Mouse (Mus musculus): Measurements from ENCODE around the gene Rnf222. TPM values are rescaled to one million over a fixed set of nuclear protein-coding genes. Genes with fewer than 3 reads are reported as not detected.
"Not testable (repeated sequence)": the region's sequence is repeated elsewhere in the genome, so short reads cannot be mapped to it uniquely, and the experiment has no call there.

The Rnf222 gene
- total RNA-seq, 2 experiments from 2014 or later = not detected

DNA sequence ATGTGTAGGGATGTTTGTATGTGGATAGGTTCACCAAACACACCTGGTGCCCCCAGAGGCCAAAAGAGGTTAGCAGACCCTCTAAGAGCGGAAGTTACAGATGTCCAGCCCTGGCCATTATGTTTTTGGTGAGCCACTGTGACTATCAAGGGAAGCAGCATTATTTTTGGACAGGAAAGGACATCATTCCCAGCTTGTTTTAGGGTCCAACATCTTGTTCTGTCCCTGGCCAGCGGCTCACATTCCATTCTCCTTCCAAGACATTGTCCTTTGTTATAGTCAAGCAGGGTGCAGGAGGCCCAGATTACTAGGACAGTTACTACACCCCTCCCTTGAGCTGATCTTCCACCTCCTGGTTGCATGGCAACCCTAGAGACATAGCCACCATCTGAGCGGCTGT, 18.9 kb downstream of the Rnf222 start:
- ATAC-seq (ENCODE audit: poor library complexity, severe bottlenecking) = no peak

DNA sequence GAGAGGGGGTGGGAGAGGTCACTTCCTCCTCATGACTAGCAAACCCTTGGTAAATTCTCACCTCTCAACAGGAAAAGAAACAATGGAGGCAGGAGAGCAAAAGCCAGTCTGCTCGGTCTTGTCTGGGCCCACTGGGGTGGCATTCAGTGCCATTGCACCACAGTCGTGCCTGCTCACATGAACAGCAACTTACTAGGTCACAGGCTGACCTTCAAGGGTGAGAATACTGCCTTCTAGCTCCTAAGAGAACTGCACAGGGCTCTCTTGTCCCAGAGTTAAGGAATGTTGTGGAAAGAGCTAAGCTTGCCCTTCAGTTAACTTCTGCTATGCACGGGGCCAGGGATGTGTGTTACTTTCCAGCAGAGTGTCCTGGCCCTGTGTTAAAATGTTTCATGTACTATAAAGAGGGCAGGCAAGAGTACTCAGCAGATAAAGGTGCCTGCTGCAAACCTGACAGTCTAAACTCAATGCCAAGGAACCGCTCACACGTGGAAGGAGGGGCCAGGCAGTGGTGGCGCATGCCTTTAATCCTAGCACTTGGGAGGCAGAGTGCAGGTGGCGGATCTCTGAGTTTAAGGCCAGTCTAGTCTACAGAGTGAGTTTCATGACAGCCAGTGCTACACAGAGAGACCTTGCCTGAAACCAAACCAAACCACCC, 20.6 kb downstream of the Rnf222 start:
- ATAC-seq (ENCODE audit: poor library complexity, severe bottlenecking) = no peak

DNA sequence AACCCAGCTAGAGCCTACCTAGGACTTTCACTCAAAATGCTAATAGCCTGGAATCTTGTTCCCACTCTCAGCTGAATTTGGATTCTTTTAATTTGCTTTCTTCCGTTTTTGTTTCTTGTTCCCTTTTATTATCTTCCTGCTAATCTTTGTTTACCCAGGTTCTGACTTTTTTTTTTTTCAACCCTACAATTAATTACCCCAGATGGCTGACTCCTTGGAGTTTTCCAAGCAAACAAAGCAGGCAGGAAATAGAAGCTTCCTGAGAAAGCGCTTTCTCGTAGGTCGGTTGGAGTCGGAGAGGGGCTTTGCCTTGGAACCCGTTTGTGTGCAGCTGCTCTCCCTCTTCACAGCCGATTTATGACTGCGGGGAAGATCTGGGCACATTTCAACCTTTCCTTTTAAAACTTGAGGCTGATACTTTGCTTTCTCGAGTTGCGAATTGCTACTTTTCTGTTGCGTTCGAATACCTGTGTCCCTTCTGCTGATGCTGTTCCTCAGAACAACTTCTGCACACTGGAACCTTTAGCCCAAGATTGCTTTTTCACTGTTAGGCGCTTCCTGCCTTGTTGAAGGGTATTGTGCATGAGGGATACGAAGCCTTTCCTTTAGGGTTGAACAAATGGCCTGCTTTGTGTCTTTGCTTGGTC, 23.3 kb downstream of the Rnf222 start:
- no peak for ATAC-seq (ENCODE audit: poor library complexity, severe bottlenecking)

- ATAC-seq (ENCODE audit: poor library complexity, severe bottlenecking) = no peak
Observed at GRCm38 (mm10) chr11:68914566-68914965, 26.2 kb downstream of the Rnf222 start.

DNA sequence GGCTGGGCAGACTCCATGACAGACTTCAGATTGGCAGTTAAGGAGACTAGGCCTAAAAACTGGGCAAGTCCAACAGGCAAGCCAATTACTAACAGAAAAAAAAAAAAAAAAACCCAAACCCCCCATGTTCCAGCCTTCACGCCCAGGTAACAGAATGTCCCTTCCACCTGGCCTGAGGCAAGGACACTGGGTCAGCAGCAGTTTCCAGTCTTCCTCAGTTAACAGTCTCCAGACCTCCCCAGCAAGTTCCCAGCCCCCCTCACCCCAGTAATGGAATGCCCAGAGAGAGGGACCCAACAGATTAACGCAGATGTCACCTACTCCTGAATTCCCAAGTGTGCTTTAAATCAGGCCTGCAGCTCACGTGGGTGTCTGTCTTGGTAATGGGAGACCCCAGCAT, 34.8 kb downstream of the Rnf222 start:
- ATAC-seq (ENCODE audit: poor library complexity, severe bottlenecking) = no peak

- no peak for ATAC-seq (ENCODE audit: poor library complexity, severe bottlenecking)
Observed at GRCm38 (mm10) chr11:68924749-68925148, 36.4 kb downstream of the Rnf222 start.

- ATAC-seq (ENCODE audit: poor library complexity, severe bottlenecking) = no peak
Observed at GRCm38 (mm10) chr11:68926981-68927380, 38.6 kb downstream of the Rnf222 start, which contains the start of gene Odf4. Gene Odf4, minus strand, starts transcription at chr11:68927081.

DNA sequence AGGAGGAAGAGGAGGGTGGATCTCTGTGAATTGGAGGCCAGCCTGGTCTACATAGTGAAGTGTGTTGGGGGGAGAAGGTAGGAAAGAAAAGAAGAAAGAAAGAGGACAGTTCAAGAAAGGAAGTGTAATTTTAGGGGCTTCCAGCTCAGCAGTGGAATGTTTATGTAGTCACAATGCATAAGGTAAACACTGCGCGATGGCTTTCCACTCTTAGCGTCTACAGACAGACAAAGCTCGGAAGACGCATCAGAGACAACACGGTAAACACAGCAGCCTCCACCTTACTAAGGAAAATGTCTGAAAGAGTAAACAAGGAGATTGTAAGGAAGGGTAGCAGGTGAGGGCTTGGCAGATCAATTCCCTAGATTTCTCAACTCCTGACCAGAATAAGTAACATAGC, 41.6 kb downstream of the Rnf222 start:
- no peak for ATAC-seq (ENCODE audit: poor library complexity, severe bottlenecking)

GRCm38 (mm10) chr11:68933885-68934507, 45.6 kb downstream of the Rnf222 start:
- no peak for ATAC-seq (ENCODE audit: poor library complexity, severe bottlenecking)

DNA sequence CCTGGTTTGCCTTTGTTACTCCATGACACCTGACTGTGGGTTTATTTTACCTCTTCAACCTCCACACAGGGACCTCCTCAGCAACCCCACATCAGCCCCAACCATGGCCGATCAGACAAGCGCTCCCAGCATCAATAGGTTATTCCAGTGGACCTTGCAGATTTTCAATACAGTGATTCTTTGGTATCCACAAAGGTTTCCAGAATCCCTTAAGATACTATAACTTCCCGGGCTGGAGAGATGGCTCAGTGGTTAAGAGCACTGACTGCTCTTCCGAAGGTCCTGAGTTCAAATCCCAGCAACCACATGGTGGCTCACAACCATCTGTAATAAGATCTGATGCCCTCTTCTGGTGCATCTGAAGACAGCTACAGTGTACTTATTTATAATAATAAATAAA, 48.6 kb downstream of the Rnf222 start:
- not testable (repeated sequence) for ATAC-seq (ENCODE audit: poor library complexity, severe bottlenecking)

GRCm38 (mm10) chr11:68939451-68940304, 51.3 kb downstream of the Rnf222 start:
- ATAC-seq (ENCODE audit: poor library complexity, severe bottlenecking) = peak; percentile 99

GRCm38 (mm10) chr11:68940516-68940915, 52.2 kb downstream of the Rnf222 start:
- no peak for ATAC-seq (ENCODE audit: poor library complexity, severe bottlenecking)

DNA sequence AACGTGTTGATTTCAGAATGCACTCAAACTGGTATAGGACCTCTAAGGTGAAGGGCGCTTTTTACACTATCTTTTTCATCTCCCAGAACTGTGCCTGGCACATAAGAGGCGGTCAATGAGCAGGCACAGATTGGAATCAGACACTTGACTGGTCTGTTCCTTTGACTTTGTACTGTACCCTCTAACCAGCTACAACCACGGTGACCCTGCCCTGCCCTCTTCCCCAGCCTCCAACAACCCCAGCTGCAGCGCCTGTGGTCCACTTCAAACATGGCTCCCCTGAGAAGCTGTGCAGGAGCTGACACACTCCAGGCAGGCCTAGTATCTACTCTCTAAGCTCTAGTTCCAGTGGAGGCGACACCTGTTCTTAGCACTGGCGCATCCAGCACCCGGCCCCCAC, 54.4 kb downstream of the Rnf222 start:
- ATAC-seq (ENCODE audit: poor library complexity, severe bottlenecking) = no peak

- no peak for ATAC-seq (ENCODE audit: poor library complexity, severe bottlenecking)
Observed at GRCm38 (mm10) chr11:68945245-68945644, 56.9 kb downstream of the Rnf222 start.

Other genes with a start within 250 kb of the Rnf222 start
- gene Myh10, start 197.0 kb upstream of the Rnf222 start, total RNA-seq (2015) = 1.6 and 1.9 TPM in 2 replicates
- 0.59 and 1.5 TPM in 2 replicates for gene Myh10, start 197.0 kb upstream of the Rnf222 start, total RNA-seq (2017)
- gene Ndel1, start 16.7 kb upstream of the Rnf222 start, total RNA-seq (2015) = 48.9 and 53.9 TPM in 2 replicates
- 71.2 and 114 TPM in 2 replicates for gene Ndel1, start 16.7 kb upstream of the Rnf222 start, total RNA-seq (2017)
- 2,468 and 2,587 TPM in 2 replicates for gene Rpl26, start 13.0 kb downstream of the Rnf222 start, total RNA-seq (2015)
- 3,510 and 4,069 TPM in 2 replicates for gene Rpl26, start 13.0 kb downstream of the Rnf222 start, total RNA-seq (2017)
- not detected in 2 replicates for gene Odf4, start 38.5 kb downstream of the Rnf222 start, total RNA-seq (2015)
- gene Odf4, start 38.5 kb downstream of the Rnf222 start, total RNA-seq (2017) = not detected in 2 replicates
- not detected in 2 replicates for gene Arhgef15, start 68.9 kb downstream of the Rnf222 start, total RNA-seq (2015)
- gene Arhgef15, start 68.9 kb downstream of the Rnf222 start, total RNA-seq (2017) = 0.07 TPM in 1 of 2 replicates, not detected in the other
- gene Slc25a35, start 79.6 kb downstream of the Rnf222 start, total RNA-seq (2015) = 6.6 and 7.9 TPM in 2 replicates
- gene Slc25a35, start 79.6 kb downstream of the Rnf222 start, total RNA-seq (2017) = 1.8 and 2.4 TPM in 2 replicates
- gene Rangrf, start 86.6 kb downstream of the Rnf222 start, total RNA-seq (2015) = 10.2 and 13.1 TPM in 2 replicates
- gene Rangrf, start 86.6 kb downstream of the Rnf222 start, total RNA-seq (2017) = 4.7 and 6.8 TPM in 2 replicates
- 7.3 and 10.3 TPM in 2 replicates for gene Pfas, start 119.9 kb downstream of the Rnf222 start, total RNA-seq (2015)
- 7.4 and 10.4 TPM in 2 replicates for gene Pfas, start 119.9 kb downstream of the Rnf222 start, total RNA-seq (2017)
- gene Ctc1, start 127.4 kb downstream of the Rnf222 start, total RNA-seq (2015) = 28.0 and 34.5 TPM in 2 replicates
- gene Ctc1, start 127.4 kb downstream of the Rnf222 start, total RNA-seq (2017) = 15.8 and 20.5 TPM in 2 replicates
- gene Aurkb, start 157.1 kb downstream of the Rnf222 start, total RNA-seq (2015) = 105 and 116 TPM in 2 replicates
- 116 and 125 TPM in 2 replicates for gene Aurkb, start 157.1 kb downstream of the Rnf222 start, total RNA-seq (2017)
- gene Borcs6, start 171.2 kb downstream of the Rnf222 start, total RNA-seq (2015) = 18.8 and 20.5 TPM in 2 replicates
- gene Borcs6, start 171.2 kb downstream of the Rnf222 start, total RNA-seq (2017) = 17.7 and 20.2 TPM in 2 replicates
- 13.2 and 15.7 TPM in 2 replicates for gene Tmem107, start 182.3 kb downstream of the Rnf222 start, total RNA-seq (2015)
- gene Tmem107, start 182.3 kb downstream of the Rnf222 start, total RNA-seq (2017) = 11.4 and 26.6 TPM in 2 replicates
- gene Vamp2, start 199.9 kb downstream of the Rnf222 start, total RNA-seq (2015) = 53.9 and 66.6 TPM in 2 replicates
- gene Vamp2, start 199.9 kb downstream of the Rnf222 start, total RNA-seq (2017) = 11.2 and 21.8 TPM in 2 replicates
- 6.7 and 12.5 TPM in 2 replicates for gene Per1, start 206.7 kb downstream of the Rnf222 start, total RNA-seq (2015)
- 7.9 and 8.5 TPM in 2 replicates for gene Per1, start 206.7 kb downstream of the Rnf222 start, total RNA-seq (2017)
- not detected in 2 replicates for gene Hes7, start 231.9 kb downstream of the Rnf222 start, total RNA-seq (2015)
- gene Hes7, start 231.9 kb downstream of the Rnf222 start, total RNA-seq (2017) = not detected in 2 replicates
- gene 9130213A22Rik, start 234.0 kb downstream of the Rnf222 start, total RNA-seq (2015) = not detected in 2 replicates
- gene 9130213A22Rik, start 234.0 kb downstream of the Rnf222 start, total RNA-seq (2017) = not detected in 2 replicates
- gene Aloxe3, start 237.3 kb downstream of the Rnf222 start, total RNA-seq (2015) = 0.18 TPM in 1 of 2 replicates, not detected in the other
- gene Aloxe3, start 237.3 kb downstream of the Rnf222 start, total RNA-seq (2017) = not detected in 2 replicates